Mouse (Mus musculus): ENCODE results near the gene Prm3. TPM values are rescaled to one million over a fixed set of nuclear protein-coding genes. Genes with fewer than 3 reads are reported as not detected.
"Not testable (repeated sequence)": the region's sequence is repeated elsewhere in the genome, so short reads cannot be mapped to it uniquely, and the experiment has no call there.

Prm3 gene
- polyA plus RNA-seq, 1 experiment from 2014 or later, result not detected

DNA sequence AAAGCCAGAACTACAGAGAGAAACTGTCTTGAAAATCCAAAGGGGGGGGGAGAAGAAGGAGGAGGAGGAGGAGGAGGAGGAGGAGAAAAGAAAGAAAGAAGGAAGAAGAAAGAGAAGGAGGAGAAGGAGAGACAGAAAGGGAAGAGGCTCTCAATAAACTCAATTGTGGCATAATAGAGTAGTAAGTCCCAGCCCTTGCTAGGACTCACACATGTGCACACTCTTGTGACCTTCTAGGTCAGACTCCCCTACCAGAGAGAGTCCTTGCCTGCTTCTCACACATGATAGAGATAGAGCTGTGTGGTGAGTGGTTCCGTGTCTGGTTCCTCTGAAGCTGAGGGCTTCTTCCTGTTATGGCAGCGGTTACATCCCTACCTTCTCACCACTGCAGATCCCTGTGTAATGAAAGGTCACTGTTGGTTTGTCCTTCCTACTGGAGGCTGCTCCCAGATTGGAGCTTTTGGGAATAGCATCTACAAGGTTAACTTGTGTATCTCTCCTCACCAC lies 22.2 kb upstream of the Prm3 start, which contains the start of gene Gm11172:
Gm11172 (plus strand) TSS at position 51 of the 507 bp plus-strand sequence.
- Histone ChIP-seq H3K27me3 (ENCODE audit: control insufficient read depth, insufficient read depth, low read length) (no peaks in the 10 kb centered on the region), H3K36me3 (ENCODE audit: control insufficient read depth, insufficient read depth, low read length) (no peaks in the 10 kb centered on the region), H3K27ac (ENCODE audit: low read depth, low read length) (no peak within 1 kb of the TSS), H3K4me3 (ENCODE audit: low read depth, low read length) (no peak within 1 kb of the TSS), H3K4me1 (ENCODE audit: control insufficient read depth, insufficient read depth, low read length) (no peaks in the 10 kb centered on the region), H3K9ac (replicated peaks; ENCODE audit: low read depth, low read length) (no peak within 1 kb of the TSS), H3K9me3 (ENCODE audit: control insufficient read depth, low read length) (no peaks in the 10 kb centered on the region), H3K4me2 (ENCODE audit: low read depth, low read length) (no peak within 1 kb of the TSS)
- 95% methylated on average over 2 of the region's 2 CpGs for WGBS
- no peak for ATAC-seq (ENCODE audit: low read depth)

DNA sequence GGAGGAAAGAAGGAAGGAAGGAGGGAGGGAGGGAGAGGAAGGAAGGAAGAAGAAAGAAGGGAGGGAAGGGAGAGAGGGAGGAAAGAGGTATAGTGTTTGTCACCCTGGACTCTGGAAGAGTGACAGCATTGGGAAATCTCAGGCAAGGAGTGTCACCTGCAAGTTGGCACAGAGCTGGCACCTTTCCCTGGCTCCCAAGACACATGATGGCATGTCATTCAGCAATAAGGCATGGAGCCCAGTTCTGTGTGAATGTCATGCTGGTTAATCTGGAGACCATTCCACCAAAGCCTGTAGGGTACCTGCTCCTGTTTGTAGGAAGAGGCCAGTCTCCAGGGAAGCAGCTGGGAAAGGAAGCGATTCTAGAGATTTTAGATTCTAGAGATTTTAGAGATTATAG lies 19.7 kb upstream of the Prm3 start:
- 92% methylated on average over 1 of the region's 1 CpGs for WGBS
- Histone ChIP-seq H3K4me3 (ENCODE audit: low read depth, low read length) (no peak overlapping the region), H3K9ac (replicated peaks; ENCODE audit: low read depth, low read length) (no peak overlapping the region), H3K27me3 (ENCODE audit: control insufficient read depth, insufficient read depth, low read length) (no peaks in the 10 kb centered on the region), H3K27ac (ENCODE audit: low read depth, low read length) (no peak overlapping the region), H3K36me3 (ENCODE audit: control insufficient read depth, insufficient read depth, low read length) (no peaks in the 10 kb centered on the region), H3K9me3 (ENCODE audit: control insufficient read depth, low read length) (no peaks in the 10 kb centered on the region), H3K4me2 (ENCODE audit: low read depth, low read length) (no peak overlapping the region), H3K4me1 (ENCODE audit: control insufficient read depth, insufficient read depth, low read length) (no peaks in the 10 kb centered on the region)
- no peak for ATAC-seq (ENCODE audit: low read depth)

DNA sequence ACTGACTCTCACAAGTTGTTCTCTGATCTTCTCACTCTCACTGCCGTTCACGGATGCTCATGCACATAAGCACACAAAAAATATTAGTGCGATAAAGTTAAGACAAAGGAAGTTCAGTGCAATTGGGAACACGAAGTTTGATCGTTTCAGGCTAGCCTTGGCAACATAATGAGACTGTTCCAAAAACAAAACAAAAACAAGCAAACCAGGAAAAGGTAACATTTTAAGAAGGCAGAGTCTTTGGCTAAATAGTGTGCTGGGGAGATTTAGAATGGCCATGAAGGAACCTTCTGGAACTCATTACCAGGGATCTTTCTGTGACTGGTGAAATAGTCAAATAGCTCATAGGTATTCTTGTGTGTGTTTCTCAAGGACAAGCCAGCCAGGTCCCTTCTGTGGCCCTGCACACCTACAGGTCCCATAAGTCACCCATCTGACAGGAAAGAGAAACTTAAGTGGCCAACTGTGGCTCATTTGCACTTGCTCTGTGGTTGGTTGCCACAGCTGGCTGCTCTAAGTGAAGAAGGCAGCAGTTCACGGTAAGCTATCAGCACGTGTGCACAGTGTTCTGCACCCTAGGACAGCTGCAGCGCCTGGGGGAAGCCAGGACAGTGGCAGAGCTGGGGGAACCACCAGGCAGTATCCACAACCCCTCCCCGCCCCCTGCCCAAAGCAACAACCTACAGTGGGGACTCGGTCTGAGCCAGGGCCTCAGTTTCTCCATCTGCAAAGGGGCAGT lies 15.2 kb upstream of the Prm3 start, which contains the start of gene Prm1:
Prm1 (minus strand) TSS at position 51 of the 739 bp plus-strand sequence.
- no peak within 1 kb of the TSS for H3K4me2 ChIP-seq (ENCODE audit: low read depth, low read length)
- H3K4me3 ChIP-seq (ENCODE audit: low read depth, low read length), result no peak within 1 kb of the TSS
- ATAC-seq (ENCODE audit: low read depth), result no peak
- H3K9ac ChIP-seq (replicated peaks; ENCODE audit: low read depth, low read length), result no peak within 1 kb of the TSS
- 79% methylated on average over 10 of the region's 10 CpGs for WGBS
- no peaks in the 10 kb centered on the region for H3K27me3 ChIP-seq (ENCODE audit: control insufficient read depth, insufficient read depth, low read length)
- no peaks in the 10 kb centered on the region for H3K36me3 ChIP-seq (ENCODE audit: control insufficient read depth, insufficient read depth, low read length)
- no peaks in the 10 kb centered on the region for H3K9me3 ChIP-seq (ENCODE audit: control insufficient read depth, low read length)
- no peaks in the 10 kb centered on the region for H3K4me1 ChIP-seq (ENCODE audit: control insufficient read depth, insufficient read depth, low read length)
- no peak within 1 kb of the TSS for H3K27ac ChIP-seq (ENCODE audit: low read depth, low read length)

DNA sequence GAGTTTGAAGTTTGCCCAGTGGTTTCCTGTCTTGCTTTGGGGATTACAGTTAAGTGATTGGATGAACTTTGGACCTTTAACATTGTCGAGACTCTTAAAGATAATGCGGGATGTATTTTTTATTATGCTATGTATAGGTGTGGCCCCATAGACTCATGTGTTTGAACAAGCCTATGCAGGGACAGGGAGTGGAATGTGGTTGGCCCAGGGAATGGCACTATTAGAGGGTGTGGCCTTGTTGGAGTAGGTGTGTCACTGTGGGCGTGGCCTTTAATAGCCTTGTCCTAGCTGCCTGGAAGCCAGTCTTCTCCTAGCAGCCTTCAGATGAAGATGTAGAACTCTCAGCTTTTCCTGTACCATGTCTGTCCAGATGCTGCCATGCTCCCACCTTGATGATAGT lies 11.7 kb upstream of the Prm3 start:
- not testable (repeated sequence) for H3K4me3 ChIP-seq (ENCODE audit: low read depth, low read length); H3K9ac ChIP-seq (replicated peaks; ENCODE audit: low read depth, low read length); H3K27ac ChIP-seq (ENCODE audit: low read depth, low read length); H3K27me3 ChIP-seq (ENCODE audit: control insufficient read depth, insufficient read depth, low read length); H3K36me3 ChIP-seq (ENCODE audit: control insufficient read depth, insufficient read depth, low read length); H3K9me3 ChIP-seq (ENCODE audit: control insufficient read depth, low read length); H3K4me2 ChIP-seq (ENCODE audit: low read depth, low read length); ATAC-seq (ENCODE audit: low read depth); H3K4me1 ChIP-seq (ENCODE audit: control insufficient read depth, insufficient read depth, low read length)
- 92% methylated on average over 3 of the region's 3 CpGs for WGBS

DNA sequence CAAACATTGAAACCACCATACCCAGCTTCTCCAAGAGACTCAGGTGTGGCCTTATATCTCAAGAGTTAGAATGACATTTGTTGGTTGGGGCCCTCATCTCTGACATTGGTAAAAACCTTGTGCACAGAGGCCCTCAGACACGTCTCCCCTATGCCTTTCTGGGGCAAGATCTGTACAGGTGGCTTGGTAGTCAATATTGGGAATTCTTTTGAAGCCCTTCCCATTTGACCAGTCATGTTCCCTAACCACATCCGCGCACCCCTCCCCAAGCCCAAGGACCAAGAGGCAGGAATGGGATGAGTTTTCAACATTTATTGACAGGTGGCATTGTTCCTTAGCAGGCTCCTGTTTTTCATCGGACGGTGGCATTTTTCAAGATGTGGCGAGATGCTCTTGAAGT lies 5.3 kb upstream of the Prm3 start, which contains the start of gene Prm2:
Prm2 (minus strand) TSS at position 101 of the 400 bp plus-strand sequence.
- ATAC-seq (ENCODE audit: low read depth), result no peak
- H3K27ac ChIP-seq (ENCODE audit: low read depth, low read length), result no peak within 1 kb of the TSS
- H3K4me1 ChIP-seq (ENCODE audit: control insufficient read depth, insufficient read depth, low read length), result no peaks in the 10 kb centered on the region
- no peak within 1 kb of the TSS for H3K9ac ChIP-seq (replicated peaks; ENCODE audit: low read depth, low read length)
- H3K4me3 ChIP-seq (ENCODE audit: low read depth, low read length), result no peak within 1 kb of the TSS
- no peak within 1 kb of the TSS for H3K4me2 ChIP-seq (ENCODE audit: low read depth, low read length)
- no peaks in the 10 kb centered on the region; the same call in 1 of the 2 replicates for H3K27me3 ChIP-seq (ENCODE audit: control insufficient read depth, insufficient read depth, low read length)
- no peaks in the 10 kb centered on the region for H3K36me3 ChIP-seq (ENCODE audit: control insufficient read depth, insufficient read depth, low read length)
- no peaks in the 10 kb centered on the region for H3K9me3 ChIP-seq (ENCODE audit: control insufficient read depth, low read length)
- 76% methylated on average over 6 of the region's 6 CpGs for WGBS

DNA sequence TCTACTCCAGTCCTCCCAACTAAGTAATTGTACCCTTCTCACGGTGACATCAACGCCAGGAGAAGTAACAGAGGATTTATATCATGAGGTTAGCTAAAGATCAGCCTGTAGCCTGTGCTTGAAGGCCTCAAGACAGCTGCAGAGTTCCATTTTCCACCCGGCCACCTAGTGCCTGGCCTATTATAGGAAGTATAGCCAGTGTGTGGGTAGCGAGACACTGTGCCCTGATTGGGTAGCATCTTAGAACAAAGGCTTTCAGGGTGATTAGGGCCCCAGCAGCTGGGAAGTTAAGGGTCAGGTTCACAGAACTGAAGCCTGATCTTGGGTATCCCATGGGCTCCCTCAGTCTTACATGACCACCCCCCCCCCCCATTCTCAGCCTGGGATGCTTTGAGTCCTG lies 1.8 kb downstream of the Prm3 start:
- H3K4me2 ChIP-seq (ENCODE audit: low read depth, low read length), result no peak overlapping the region
- no peak overlapping the region for H3K4me3 ChIP-seq (ENCODE audit: low read depth, low read length)
- peaks cover 4% of the 10 kb centered on the region; the same call in 1 of the 2 replicates for H3K4me1 ChIP-seq (ENCODE audit: control insufficient read depth, insufficient read depth, low read length)
- no peaks in the 10 kb centered on the region for H3K9me3 ChIP-seq (ENCODE audit: control insufficient read depth, low read length)
- WGBS, result 48% methylated on average over 4 of the region's 4 CpGs
- ATAC-seq (ENCODE audit: low read depth), result no peak
- H3K36me3 ChIP-seq (ENCODE audit: control insufficient read depth, insufficient read depth, low read length), result no peaks in the 10 kb centered on the region
- no peaks in the 10 kb centered on the region for H3K27me3 ChIP-seq (ENCODE audit: control insufficient read depth, insufficient read depth, low read length)
- H3K9ac ChIP-seq (replicated peaks; ENCODE audit: low read depth, low read length), result no peak overlapping the region
- no peak overlapping the region for H3K27ac ChIP-seq (ENCODE audit: low read depth, low read length)

DNA sequence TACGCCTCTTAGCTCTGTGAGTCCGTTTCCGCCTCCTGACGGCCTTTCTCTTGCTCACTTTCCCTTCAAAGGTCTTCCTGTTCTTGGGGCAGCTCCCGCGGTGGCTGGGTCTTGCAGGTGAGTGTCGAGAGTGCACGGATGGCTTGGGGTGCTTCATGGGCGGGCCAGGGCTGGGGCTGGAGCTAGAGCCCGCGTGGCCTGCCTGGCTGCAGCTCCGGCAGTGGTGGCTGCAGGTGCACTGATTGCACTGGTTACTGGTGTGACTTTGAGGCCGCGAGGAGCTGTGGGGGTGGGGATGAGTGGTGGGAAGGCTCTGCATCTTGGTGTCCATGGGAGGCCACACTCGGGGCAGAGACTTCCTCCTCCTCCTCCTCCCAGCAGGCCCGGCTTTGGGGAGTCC lies 2.4 kb downstream of the Prm3 start, which contains the start of gene Tnp2:
Tnp2 (minus strand) TSS at position 390 of the 400 bp plus-strand sequence.
- no peak for ATAC-seq (ENCODE audit: low read depth)
- 51% methylated on average over 16 of the region's 16 CpGs for WGBS
- 0 out of 2 replicates have a peak, but pooled peaks cover 1% of the 10 kb centered on the region for H3K27me3 ChIP-seq (ENCODE audit: control insufficient read depth, insufficient read depth, low read length)

DNA sequence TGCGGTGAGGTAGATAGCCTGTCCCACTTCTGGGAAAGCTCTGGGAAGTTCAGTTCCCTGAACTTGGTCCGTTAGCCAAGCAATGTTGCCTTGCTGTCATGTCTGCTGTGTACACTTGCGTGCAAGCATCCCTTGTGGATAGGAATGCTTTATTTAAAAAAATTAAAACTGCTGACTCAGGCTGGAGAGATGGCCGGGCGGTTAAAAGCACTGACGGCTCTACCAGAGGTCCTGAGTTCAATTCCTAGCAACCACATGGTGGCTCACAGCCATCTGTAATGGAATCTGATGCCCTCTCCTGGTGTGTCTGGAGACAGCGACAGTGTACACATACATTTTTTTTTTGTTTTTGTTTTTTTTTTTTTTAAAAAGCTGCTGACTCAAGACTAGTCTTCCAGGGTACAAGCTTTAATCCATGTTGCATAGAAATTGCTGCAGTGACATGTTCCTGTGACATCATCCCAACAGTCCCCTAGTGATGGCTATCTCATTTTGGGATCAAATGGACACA lies 3.1 kb downstream of the Prm3 start:
- Histone ChIP-seq H3K9me3 (ENCODE audit: control insufficient read depth, low read length) (no peaks in the 10 kb centered on the region), H3K4me1 (ENCODE audit: control insufficient read depth, insufficient read depth, low read length) (peaks cover 6% of the 10 kb centered on the region), H3K4me2 (ENCODE audit: low read depth, low read length) (no peak overlapping the region), H3K27me3 (ENCODE audit: control insufficient read depth, insufficient read depth, low read length) (0 out of 2 replicates have a peak, but pooled peaks cover 3% of the 10 kb centered on the region), H3K36me3 (ENCODE audit: control insufficient read depth, insufficient read depth, low read length) (no peaks in the 10 kb centered on the region), H3K4me3 (ENCODE audit: low read depth, low read length) (no peak overlapping the region), H3K9ac (replicated peaks; ENCODE audit: low read depth, low read length) (no peak overlapping the region), H3K27ac (ENCODE audit: low read depth, low read length) (no peak overlapping the region)
- no peak for ATAC-seq (ENCODE audit: low read depth)
- 88% methylated on average over 7 of the region's 7 CpGs for WGBS

More for the DNA sequence above, 2.4 kb downstream of the Prm3 start, which contains the start of gene Tnp2:
- Histone ChIP-seq H3K9ac (replicated peaks; ENCODE audit: low read depth, low read length) (no peak within 1 kb of the TSS), H3K4me3 (ENCODE audit: low read depth, low read length) (no peak within 1 kb of the TSS), H3K4me2 (ENCODE audit: low read depth, low read length) (no peak within 1 kb of the TSS), H3K4me1 (ENCODE audit: control insufficient read depth, insufficient read depth, low read length) (peaks cover 6% of the 10 kb centered on the region), H3K36me3 (ENCODE audit: control insufficient read depth, insufficient read depth, low read length) (no peaks in the 10 kb centered on the region), H3K27ac (ENCODE audit: low read depth, low read length) (no peak within 1 kb of the TSS), H3K9me3 (ENCODE audit: control insufficient read depth, low read length) (no peaks in the 10 kb centered on the region)

Data from neural tube, embryonic 14.5 days (tissue).